Mouse (Mus musculus) myocyte (in vitro differentiated cells): ENCODE measurements at regions not wholly inside any gene's neighbourhood (a gene's known extent, or its start where the extent isn't known, plus 50 kb on each side); places are given as distances from the start of the nearest gene placed in this dataset.

ENCODE experiments used
- E2F4 ChIP-seq: IDR thresholded peaks from one replicate; pipeline ENCODE4 v1.6.1; 2011; ENCODE audit warnings: mild to moderate bottlenecking, control low read depth, moderate library complexity; ENCODE audit not compliant: insufficient read depth
- MAX ChIP-seq: IDR thresholded peaks from one replicate; pipeline ENCODE4 v1.6.1; 2011; ENCODE audit warnings: low read depth, mild to moderate bottlenecking, control low read depth
- MYOD1 ChIP-seq, 3 experiments: IDR thresholded peaks; one replicate each; pipeline ENCODE4 v1.6.1; 2011; ENCODE audit warnings: control low read depth in 2 of 3, low read depth in 2 of 3, mild to moderate bottlenecking in 2 of 3, moderate library complexity in 1 of 3; ENCODE audit not compliant: insufficient read length in 2 of 3, control insufficient read depth in 1 of 3
- POLR2A ChIP-seq: IDR thresholded peaks from one replicate; pipeline ENCODE4 v1.6.1; 2011; ENCODE audit warnings: low read depth, mild to moderate bottlenecking, control low read depth, moderate library complexity; ENCODE audit not compliant: insufficient read length
- POLR2AphosphoS2 ChIP-seq: IDR thresholded peaks from one replicate; pipeline ENCODE4 v1.6.1; 2011; ENCODE audit warnings: low read depth, control low read depth; ENCODE audit not compliant: insufficient read length
- TCF12 ChIP-seq: IDR thresholded peaks from one replicate; pipeline ENCODE4 v1.6.1; 2011; ENCODE audit warnings: mild to moderate bottlenecking, control low read depth; ENCODE audit not compliant: poor library complexity, insufficient read depth, severe bottlenecking
- TCF3 ChIP-seq: IDR thresholded peaks from one replicate; pipeline ENCODE4 v1.6.1; 2011; ENCODE audit warnings: low read depth, control low read depth; ENCODE audit not compliant: insufficient read length

DNA sequence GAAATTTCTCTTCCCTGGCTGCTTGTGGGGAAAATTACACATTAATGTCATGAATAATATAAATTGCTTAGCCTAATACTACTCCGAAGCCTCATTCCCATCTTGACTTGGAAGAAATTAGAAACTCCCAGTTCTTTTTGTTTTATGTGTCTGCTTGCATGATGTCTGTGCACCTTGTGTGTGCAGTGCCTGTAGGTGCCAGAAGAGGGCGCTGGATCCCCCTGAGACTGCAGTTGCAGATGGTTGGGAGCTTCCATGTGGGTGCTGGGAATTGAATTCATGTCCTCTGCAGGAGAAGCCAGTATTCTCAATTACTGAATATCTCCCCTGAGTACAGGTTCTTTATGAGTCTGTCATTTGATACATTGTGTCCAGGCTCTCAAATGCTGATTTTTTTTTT lies 171.1 kb upstream of the Plcz1 start:
- TF ChIP-seq POLR2A (no peak), POLR2AphosphoS2 (no peak), TCF3 (no peak), MYOD1 (IDR thresholded peaks at IDR 0.05; ENCODE audit: control insufficient read depth in 1 of 3, insufficient read length in 2 of 3, low read depth in 2 of 3) (no peak), MAX (no peak), TCF12 (no peak), E2F4 (no peak)
